Mouse (Mus musculus): Measurements from ENCODE around the gene Gpr84.
"Not testable (repeated sequence)": the region's sequence is repeated elsewhere in the genome, so short reads cannot be mapped to it uniquely, and the experiment has no call there.

Gpr84 gene

GRCm38 (mm10) chr15:103281465-103282205 is 28.8 kb downstream of the Gpr84 start:
- DNase-seq: no peak

GRCm38 (mm10) chr15:103280817-103281464 is 29.5 kb downstream of the Gpr84 start:
- peak; percentile 66 for DNase-seq

- peak; percentile 47 for DNase-seq
Observed at GRCm38 (mm10) chr15:103279750-103280149, 30.7 kb downstream of the Gpr84 start.

- no peak for DNase-seq
Observed at GRCm38 (mm10) chr15:103277949-103278348, 32.5 kb downstream of the Gpr84 start.

- DNase-seq: not testable (repeated sequence)
Observed at GRCm38 (mm10) chr15:103275943-103276342, 34.5 kb downstream of the Gpr84 start.

GRCm38 (mm10) chr15:103272419-103273279 is 37.8 kb downstream of the Gpr84 start, which contains the start of gene Copz1:
TSS of gene Copz1 (plus strand) at chr15:103272714.
- DNase-seq: peak; percentile 100

GRCm38 (mm10) chr15:103268903-103269302 is 41.5 kb downstream of the Gpr84 start:
- DNase-seq: no peak

- no peak for DNase-seq
Observed at GRCm38 (mm10) chr15:103264794-103265193, 45.6 kb downstream of the Gpr84 start.

- no peak for DNase-seq
Observed at GRCm38 (mm10) chr15:103259989-103260388, 50.4 kb downstream of the Gpr84 start.

GRCm38 (mm10) chr15:103259162-103259561 is 51.2 kb downstream of the Gpr84 start:
- no peak for DNase-seq

Measured in retina, postnatal 1 day (tissue).